Mouse (Mus musculus): ENCODE data around the gene Cnr2.

The Cnr2 gene

DNA sequence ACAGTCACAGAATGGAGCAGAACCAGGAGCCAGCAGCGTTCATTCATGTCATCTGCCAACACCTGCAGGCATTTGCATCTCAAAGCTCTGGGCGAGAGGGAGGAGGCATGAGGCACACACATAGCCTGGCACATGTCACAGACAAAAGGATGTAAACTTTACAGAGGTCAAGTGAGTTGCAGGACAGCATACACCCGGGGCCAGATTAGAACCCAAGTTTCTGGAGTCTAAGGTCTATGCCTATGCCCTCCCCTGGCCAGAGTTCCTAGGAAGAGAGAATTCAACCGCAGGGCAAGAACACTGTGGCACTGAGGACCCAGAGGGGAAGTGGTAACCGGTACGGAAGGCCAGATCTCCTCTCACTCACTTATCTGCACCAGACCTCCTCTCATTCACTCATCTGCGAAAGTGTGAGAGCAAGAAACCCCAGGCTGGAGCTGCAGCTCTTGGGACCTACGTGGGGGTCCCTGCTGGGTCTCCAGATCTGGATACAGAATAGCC lies at the start of gene Cnr2:
Gene Cnr2, plus strand, starts transcription at position 324 of the 501 bp plus-strand sequence.
- 70% methylated on average over 8 of the region's 8 CpGs for WGBS

GRCm38 (mm10) chr4:135847581-135847980 lies 47.6 kb upstream of the Cnr2 start:
- WGBS = 67% methylated on average over 5 of the region's 5 CpGs

- WGBS = 27% methylated on average over 13 of the region's 13 CpGs
Measured at GRCm38 (mm10) chr4:135850411-135851095, 44.6 kb upstream of the Cnr2 start.

DNA sequence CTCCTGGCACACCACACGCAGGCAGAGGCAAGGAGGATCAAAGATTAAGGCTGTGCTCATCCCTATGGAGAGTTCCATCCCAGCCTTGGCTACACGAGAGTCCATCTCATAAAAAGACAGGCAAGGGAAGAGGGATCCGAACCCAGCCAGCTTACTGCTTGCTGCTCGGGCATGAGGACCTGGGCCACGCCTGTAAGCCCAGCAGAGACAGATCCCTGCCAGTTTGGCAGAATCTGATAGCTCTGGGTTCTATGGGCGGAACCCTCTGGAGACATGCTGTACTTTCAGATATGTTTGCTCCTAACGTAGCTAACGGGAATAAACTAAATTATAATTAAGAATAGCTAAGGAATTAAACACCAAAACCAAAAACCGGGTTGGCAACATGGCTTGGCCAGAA lies 43.3 kb upstream of the Cnr2 start:
- WGBS = 84% methylated on average over 9 of the region's 9 CpGs

GRCm38 (mm10) chr4:135853987-135854546 lies 41.1 kb upstream of the Cnr2 start:
- 64% methylated on average over 14 of the region's 14 CpGs for WGBS

DNA sequence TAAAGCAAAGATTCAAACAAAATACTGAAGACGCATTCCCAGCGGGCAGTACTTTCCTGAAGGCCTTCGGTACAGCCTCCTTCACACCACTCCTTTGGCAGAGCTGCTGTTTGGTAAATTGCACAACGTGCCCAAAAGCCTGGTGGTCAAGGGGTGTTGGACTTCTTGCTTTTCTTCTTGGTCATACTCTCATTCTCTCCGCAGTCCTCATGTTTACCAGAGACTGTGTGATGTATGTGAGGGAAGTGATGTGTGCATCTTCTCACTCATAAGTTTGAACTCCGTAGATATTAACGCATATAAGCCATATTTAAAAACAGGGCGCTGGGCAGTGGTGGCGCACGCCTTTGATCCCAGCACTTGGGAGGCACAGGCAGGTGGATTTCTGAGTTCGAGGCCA lies 40.6 kb upstream of the Cnr2 start:
- 68% methylated on average over 11 of the region's 11 CpGs for WGBS

DNA sequence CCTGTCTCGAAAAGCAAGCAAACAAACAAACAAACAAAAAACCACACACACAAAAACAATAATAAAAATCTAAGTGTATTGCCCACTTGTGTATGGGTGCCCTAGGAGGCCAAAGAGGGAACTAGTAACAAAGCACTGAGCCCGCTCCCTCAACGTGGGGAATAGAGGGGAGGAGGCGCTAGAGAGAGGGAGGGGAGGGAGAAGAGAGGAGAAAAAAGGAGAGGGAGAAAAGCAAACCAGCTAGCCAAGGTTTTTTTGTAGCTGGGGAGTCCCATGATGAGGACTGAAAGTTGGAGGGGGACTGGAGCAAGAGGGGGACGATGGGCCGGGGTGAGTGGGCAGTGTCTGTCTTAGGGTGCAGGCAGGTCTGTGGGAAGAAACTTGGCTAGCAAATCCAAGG lies 40.1 kb upstream of the Cnr2 start:
- 6% methylated on average over 6 of the region's 6 CpGs for WGBS

DNA sequence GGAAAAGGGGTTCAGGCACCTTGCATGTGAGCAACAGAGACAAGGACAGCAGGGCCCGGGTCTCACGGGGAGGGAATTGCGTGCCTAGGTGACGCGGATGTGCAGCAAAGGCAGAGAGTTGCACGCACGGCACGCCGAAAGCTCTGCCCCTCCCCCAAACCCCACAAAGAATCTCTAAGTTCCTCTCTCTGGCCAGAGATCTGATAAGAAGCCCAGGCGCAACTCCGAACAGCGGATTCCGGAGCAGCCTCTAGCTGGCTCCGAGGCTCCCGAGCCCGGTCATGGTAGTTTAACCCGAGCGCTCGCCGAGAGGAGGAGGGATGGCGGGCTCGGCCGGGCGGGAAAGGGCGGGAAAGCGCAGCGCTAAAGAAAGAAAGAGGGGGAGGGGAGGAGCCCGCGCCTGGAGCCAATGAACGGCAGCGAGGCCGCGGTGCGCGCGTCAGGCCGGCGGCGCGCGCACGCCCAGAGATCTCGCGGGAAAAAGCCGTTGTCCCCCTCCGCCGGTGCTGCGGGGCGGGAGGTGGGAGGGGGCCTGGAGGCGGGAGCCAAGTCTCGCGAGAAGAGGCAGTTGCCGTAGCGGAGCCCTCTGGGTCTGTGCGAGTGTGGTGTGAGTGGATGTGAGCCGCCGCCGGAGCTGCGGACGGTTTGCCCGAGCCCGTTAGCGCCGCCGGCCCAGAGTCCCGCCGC lies 39.5 kb upstream of the Cnr2 start, which contains the start of gene Srsf10:
Gene Srsf10, plus strand, starts transcription at position 212 of the 687 bp plus-strand sequence.
- under 1% methylated on average over 67 of the region's 67 CpGs for WGBS

GRCm38 (mm10) chr4:135856223-135857091 lies 38.7 kb upstream of the Cnr2 start:
- under 1% methylated on average over 90 of the region's 91 CpGs for WGBS

- 12% methylated on average over 7 of the region's 7 CpGs for WGBS
Measured at GRCm38 (mm10) chr4:135857597-135858186, 37.5 kb upstream of the Cnr2 start.

- 26% methylated on average over 2 of the region's 2 CpGs for WGBS
Measured at GRCm38 (mm10) chr4:135868996-135869395, 26.2 kb upstream of the Cnr2 start.

DNA sequence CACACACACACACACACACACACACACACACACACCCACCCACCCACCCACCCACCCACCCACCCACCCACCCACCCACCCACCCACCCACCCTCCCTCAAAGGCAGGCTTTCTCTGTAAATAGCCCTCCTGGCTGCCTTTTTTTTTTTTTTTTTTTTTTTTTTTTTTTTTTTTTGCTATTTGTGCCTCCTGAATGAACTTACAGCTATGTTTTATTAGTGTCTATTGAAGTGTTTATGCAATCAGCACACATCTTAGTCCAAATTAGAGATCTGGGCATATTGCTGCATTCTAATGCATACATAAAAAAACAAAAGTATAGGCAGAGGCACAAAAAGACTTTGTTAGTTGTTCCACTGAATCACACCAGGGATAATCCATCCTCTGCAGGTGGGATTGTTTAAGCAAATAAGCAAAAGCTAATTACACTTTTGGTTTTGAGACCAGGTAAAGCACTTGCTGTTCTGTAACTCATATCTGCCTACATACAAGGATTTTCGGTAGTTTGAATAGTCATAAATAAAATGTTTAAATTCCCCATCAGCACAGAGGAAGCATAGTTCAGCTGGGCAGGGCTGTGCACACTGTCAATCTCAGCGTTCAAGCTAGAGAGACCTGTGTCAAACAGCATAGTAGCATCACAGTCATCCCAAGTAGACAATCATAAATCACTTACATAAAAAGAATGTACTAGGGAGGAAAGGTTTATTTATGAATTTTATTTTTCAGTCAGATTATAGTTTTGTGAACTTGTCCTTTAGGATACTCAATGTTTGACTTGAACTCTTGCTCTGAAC lies 24.8 kb upstream of the Cnr2 start:
- WGBS = 14% methylated on average over 2 of the region's 2 CpGs

GRCm38 (mm10) chr4:135872015-135872414 lies 23.2 kb upstream of the Cnr2 start:
- WGBS = 26% methylated on average over 3 of the region's 3 CpGs

DNA sequence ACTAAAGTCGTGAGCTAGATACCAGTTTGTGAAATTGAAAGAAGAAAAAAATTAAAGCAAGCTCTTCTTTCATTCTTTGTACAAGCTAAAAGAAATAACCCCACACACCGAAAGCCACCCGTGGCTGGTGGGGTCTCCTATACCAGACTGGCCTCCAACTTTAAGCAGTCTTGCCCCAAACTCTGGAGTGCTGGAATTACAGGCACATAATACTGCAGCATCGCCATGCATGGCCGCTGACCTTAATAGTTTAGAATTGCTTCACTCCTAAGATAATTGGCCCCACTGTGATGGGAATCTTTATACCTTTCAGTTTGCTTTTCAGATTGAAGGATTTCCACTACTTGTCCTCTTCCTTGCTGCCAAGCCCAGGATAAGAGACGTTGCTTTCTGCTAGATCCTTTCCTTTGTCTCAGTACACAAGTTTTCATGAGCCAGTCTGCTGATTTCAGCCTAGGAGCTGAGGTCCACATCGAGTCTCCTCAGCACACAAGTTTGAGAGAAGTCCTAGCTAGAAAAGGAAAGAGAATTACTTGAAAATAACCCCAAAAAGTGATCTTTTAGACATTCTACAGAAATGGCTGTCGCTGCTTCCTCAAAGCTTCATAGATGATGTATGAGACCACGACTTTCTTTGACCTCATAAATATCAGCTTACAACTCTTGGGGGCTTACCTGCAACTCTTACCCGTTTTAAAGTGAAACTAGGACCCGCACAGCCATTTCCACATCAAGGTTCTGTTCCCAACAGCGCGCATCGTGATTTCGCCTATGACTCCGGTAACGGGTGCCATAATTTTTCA lies 22.4 kb upstream of the Cnr2 start:
- WGBS = 3% methylated on average over 17 of the region's 17 CpGs

DNA sequence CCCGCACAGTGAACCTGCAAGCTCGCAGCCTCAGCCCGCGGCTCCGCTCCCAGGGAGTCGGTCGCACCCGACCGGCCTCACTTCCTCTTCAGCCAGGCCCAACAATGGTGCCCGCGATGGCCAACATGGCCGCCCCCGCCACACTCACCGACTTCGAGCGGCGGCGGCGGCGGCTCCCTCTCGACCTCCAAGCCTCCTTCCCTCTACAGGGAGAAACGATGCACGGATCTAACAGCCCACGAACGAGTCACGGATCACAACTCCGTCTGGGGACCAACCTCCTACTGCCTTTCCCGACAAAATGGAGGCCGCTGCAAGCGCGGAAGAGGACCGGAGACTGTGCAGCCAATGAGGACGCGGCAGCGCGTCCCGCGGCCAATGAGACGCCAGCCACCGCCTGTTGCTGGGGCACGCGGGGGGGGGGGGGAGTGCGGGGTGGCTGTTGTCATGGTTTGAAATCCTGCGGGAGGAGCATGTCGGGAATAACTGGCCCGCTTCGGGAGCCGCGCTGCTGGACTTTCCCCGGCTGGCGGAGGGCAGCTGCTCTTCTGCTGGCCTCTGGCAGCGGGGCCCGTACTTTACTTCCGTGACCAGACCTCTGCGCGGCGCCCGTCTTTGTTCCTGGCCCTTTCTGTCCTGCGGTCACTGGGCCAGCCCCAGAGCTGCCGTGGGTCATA lies 21.5 kb upstream of the Cnr2 start, which contains the start of gene Pnrc2:
Gene Pnrc2, minus strand, starts transcription at position 325 of the 677 bp plus-strand sequence.
- under 1% methylated on average over 59 of the region's 60 CpGs for WGBS

DNA sequence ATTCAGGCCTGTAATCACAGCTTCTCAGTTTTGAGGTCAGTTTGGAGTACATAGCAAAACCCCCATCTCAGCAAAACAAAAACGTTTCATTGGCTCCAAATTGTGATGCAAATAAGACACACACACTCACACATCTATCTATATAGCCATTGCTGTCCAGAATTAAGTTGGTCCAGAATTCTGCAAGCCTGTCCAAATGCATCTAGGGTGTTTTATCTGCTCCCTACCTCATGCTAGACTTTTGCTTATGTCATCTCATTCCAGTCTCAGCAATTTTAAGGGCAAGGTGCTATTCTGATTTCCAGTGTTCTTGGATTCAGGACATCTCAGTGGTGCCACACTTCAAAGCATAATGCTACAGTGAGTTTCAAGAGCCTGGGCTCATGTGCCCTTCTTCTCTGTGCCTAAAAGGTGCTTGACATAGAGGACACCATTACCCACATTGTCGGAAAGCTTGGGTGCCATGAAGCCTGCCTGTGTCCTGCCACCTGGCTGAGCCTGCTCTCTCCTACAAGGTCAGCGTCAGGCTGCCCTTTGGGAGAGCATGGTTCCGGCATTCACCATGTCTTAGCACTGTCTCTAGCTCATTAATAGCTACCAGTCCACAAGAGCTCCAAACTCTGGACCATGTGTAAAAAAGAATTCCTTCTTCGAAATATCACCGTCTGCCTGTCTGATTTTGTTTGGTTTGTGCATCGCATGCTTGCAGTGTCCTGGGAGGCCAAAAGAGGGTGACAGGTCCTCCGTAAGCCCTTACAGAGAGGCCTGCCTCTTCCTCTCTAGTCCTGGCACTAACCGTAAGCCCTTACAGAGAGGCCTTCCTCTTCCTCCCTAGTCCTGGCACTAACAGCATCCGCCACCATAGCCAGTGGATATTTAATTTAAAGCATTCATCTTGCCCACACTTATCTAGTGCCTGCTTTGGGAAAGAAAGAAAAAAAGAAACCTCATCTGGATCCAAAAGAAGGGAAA lies 20.3 kb upstream of the Cnr2 start:
- WGBS = 69% methylated on average over 10 of the region's 10 CpGs

DNA sequence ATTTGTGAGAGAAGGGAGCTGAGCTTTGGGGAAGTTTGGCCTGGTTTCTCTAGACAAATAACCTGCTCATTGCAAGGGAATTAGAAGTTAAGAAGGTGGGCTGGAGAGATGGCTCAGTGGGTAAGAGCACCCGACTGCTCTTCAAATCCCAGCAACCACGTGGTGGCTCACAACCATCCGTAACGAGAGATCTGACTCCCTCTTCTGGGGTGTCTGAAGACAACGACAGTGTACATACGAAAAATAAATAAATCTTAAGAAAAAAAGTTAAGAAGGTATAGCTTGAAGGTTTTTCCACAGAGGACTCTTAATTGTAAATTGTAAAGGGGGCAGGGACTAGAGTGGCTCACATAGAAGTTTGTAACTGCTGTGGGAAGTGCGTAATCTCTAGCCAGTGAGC lies 19.6 kb upstream of the Cnr2 start:
- WGBS = 30% methylated on average over 7 of the region's 7 CpGs
